Mouse (Mus musculus): ENCODE measurements around the gene Ntrk3.

DNA sequence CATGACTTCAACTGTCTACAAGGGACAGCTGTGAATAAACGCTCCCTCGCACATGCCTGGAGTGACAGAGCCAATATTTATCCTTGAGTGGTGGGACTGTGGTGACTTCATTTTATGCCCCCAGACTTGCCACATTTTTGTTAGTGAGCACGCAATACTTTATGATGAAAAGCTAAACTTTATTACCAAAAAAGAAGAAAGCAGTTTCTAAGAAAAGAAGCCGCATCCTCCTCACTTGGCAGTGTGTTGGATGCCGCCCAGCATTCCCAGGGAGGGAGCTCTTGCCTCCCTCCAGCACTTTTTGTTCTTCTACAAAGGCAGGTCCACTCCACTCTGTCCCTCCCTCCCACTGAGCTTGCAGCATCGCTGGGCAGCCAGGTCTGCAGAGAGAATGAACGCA lies 77.0 kb downstream of the Ntrk3 start:
- TF ChIP-seq CTCF (IDR thresholded peaks at IDR 0.05; ENCODE audit: extremely low read depth, insufficient read depth, low read length), result no peak
- no peak for TF ChIP-seq POLR2A (IDR thresholded peaks at IDR 0.05; ENCODE audit: extremely low read depth, insufficient read depth, low read length)
